Mouse (Mus musculus): Measurements from ENCODE around the gene Bag6. TPM values are rescaled to one million over a fixed set of nuclear protein-coding genes. Genes with fewer than 3 reads are reported as not detected.

Gene Bag6
- polyA plus RNA-seq, 1 experiment, result 184 TPM

DNA sequence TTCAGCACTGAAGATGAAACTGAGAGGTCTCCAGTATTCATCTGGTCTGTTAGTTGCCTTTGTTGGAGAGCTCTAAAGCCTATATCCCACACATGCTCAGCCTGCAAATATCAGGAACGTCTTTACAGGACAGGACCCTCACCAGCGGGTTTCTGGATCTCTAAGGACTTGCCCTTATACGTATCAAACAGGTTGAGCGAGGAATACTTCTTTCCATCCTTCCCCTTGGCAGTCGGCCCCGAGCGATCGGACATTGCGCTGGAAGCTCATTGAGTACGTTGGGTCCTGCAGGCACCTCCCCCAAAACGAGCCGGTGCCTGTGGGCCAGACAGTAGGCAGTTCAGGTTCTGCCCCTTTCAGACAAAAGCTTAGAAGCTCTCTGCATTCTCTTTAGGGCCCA is 27.8 kb downstream of the Bag6 start:
- TF ChIP-seq POLR2A (IDR thresholded peaks at IDR 0.05; ENCODE audit: low read depth, low read length) (no peak), CTCF (IDR thresholded peaks at IDR 0.05; ENCODE audit: extremely low read depth, insufficient read length, insufficient replicate concordance, low read depth, low read length) (no peak)
- peaks cover 10% of the 10 kb centered on the region; the same call in 1 of the 2 replicates for H3K4me1 ChIP-seq (ENCODE audit: control insufficient read depth, insufficient read depth, insufficient read length, low read length)
- peak overlapping the region; percentile 35 for H3K4me3 ChIP-seq (ENCODE audit: low read depth, low read length)
- 10% methylated on average over 12 of the region's 12 CpGs for WGBS
- H3K27me3 ChIP-seq (ENCODE audit: control insufficient read depth, insufficient read depth, low read length), result no peaks in the 10 kb centered on the region
- no peak overlapping the region for H3K27ac ChIP-seq (ENCODE audit: insufficient read depth, low read depth, low read length)
- peaks cover 44% of the 10 kb centered on the region for H3K36me3 ChIP-seq (ENCODE audit: control insufficient read depth, insufficient read depth, low read length)

DNA sequence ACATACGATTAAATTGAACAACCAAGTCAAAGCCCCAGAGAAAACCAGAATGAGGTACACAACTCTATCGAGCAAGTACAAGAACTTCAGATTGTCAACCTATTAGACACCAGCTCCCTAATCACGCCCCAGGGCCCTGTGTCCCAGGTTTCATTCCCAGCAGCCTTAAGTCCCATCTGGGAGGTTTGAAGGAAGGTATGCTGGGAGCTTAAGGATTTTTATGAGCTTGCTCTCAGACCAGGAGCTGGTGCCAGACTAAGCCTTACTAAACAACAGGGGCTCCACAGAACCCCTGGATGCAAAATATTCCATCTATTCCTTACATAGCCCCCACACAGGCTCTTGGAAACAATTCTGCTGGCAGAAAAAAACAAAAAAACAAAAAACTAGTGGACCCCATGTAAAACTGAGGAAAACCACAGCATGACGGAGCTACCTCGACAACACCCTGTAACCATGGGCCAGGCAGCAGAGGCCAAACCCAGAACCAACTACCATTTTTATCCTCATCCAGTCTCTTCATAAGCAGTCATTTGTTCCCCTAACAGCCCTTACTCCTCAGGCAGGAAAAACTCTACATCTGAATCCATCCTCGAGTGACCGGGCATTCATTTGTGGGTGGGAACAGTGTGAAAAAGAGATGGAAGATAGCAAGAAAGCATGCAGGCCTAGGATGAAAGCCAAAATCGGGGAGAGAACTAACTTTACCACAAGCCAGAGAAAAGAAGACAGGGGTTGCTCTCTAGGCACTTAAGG is 28.5 kb downstream of the Bag6 start:
- peak overlapping the region; percentile 99 for H3K4me3 ChIP-seq (ENCODE audit: low read depth, low read length)
- H3K27ac ChIP-seq (ENCODE audit: insufficient read depth, low read depth, low read length), result peak overlapping the region; percentile 80
- no peaks in the 10 kb centered on the region for H3K27me3 ChIP-seq (ENCODE audit: control insufficient read depth, insufficient read depth, low read length)
- peaks cover 10% of the 10 kb centered on the region; the same call in 1 of the 2 replicates for H3K4me1 ChIP-seq (ENCODE audit: control insufficient read depth, insufficient read depth, insufficient read length, low read length)
- peaks cover 37% of the 10 kb centered on the region for H3K36me3 ChIP-seq (ENCODE audit: control insufficient read depth, insufficient read depth, low read length)
- 2% methylated on average over 8 of the region's 8 CpGs for WGBS
- TF ChIP-seq POLR2A (IDR thresholded peaks at IDR 0.05; ENCODE audit: low read depth, low read length), result no peak
- TF ChIP-seq CTCF (IDR thresholded peaks at IDR 0.05; ENCODE audit: extremely low read depth, insufficient read length, insufficient replicate concordance, low read depth, low read length), result no peak

DNA sequence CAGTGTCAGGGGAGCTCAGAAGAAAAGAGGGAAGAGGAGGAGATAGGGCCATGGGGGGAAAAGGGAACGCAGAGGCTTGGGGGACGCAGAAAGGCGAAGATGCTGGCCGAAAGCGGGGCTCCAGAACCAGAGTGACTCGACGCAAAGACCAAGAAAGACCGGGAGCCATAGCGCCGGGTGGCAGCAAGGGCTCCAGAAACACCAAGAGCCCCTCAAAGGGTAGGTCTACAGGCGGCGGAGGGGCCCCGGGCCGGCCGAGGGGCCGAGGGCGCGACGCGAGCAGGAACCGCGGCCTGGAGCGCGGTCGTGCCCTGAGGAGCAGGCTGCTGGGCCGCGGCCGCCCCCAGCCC is 29.2 kb downstream of the Bag6 start:
- Histone ChIP-seq H3K27ac (ENCODE audit: insufficient read depth, low read depth, low read length) (peak overlapping the region; percentile 80), H3K27me3 (ENCODE audit: control insufficient read depth, insufficient read depth, low read length) (no peaks in the 10 kb centered on the region), H3K36me3 (ENCODE audit: control insufficient read depth, insufficient read depth, low read length) (peaks cover 30% of the 10 kb centered on the region), H3K4me1 (ENCODE audit: control insufficient read depth, insufficient read depth, insufficient read length, low read length) (peaks cover 10% of the 10 kb centered on the region; the same call in 1 of the 2 replicates), H3K4me3 (ENCODE audit: low read depth, low read length) (peak overlapping the region; percentile 99)
- TF ChIP-seq POLR2A (IDR thresholded peaks at IDR 0.05; ENCODE audit: low read depth, low read length), result no peak
- no peak for TF ChIP-seq CTCF (IDR thresholded peaks at IDR 0.05; ENCODE audit: extremely low read depth, insufficient read length, insufficient replicate concordance, low read depth, low read length)
- WGBS, result 2% methylated on average over 28 of the region's 28 CpGs

DNA sequence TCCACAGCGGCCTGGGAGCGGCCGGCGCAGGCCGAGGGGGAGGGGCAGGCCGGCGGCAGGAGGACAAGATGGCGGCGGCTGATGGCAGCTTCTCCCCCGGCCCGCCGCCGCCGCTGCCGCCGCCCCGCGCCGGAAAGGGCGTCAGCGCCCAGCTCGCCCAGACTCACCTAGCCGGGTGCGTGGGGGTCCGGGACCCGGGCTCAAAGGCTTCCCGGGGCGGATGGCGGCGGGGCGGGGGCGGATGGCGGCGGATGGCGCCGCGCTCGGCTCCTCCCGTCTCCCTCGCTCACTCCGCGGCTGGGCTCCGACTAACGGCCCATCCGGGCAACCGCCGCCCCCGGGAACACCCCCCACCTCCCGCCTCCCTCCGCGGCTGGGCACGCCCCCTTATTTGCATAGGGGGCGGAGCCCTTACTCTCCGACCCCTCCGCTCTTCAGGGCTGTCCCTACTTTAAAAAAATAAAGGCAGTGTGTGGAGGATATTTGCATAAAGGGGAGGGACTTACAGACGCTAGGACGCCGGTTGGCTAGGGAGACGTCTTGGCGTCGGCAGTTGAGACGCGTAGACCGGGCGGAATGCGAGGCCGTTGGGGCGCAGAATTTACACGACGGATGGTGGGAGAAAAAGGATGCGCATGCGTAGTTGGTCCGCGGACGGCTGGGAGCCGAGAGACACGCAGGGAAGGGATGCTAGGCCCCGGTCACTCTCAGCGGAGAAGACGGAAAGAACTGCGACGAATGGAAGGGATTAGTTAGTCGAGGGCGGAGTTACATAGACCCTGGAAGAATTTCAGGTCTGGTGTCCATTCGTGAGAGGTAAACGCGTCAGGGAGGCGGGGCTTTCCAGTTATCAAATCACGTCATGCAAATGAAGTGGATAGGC is 29.8 kb downstream of the Bag6 start, which contains the start of gene Prrc2a:
Gene Prrc2a (minus strand): TSS at position 330 of the 883 bp plus-strand sequence.
- Histone ChIP-seq H3K27me3 (ENCODE audit: control insufficient read depth, insufficient read depth, low read length) (no peaks in the 10 kb centered on the region), H3K36me3 (ENCODE audit: control insufficient read depth, insufficient read depth, low read length) (peaks cover 24% of the 10 kb centered on the region), H3K4me3 (ENCODE audit: low read depth, low read length) (peak within 1 kb of the TSS; percentile 99), H3K4me1 (ENCODE audit: control insufficient read depth, insufficient read depth, insufficient read length, low read length) (peaks cover 10% of the 10 kb centered on the region; the same call in 1 of the 2 replicates), H3K27ac (ENCODE audit: insufficient read depth, low read depth, low read length) (peak within 1 kb of the TSS; percentile 99)
- no peak for TF ChIP-seq CTCF (IDR thresholded peaks at IDR 0.05; ENCODE audit: extremely low read depth, insufficient read length, insufficient replicate concordance, low read depth, low read length)
- peak; percentile 86; the same call in 1 of the 2 replicates for TF ChIP-seq POLR2A (IDR thresholded peaks at IDR 0.05; ENCODE audit: low read depth, low read length)
- WGBS, result 1% methylated on average over 85 of the region's 89 CpGs

- TF ChIP-seq CTCF (IDR thresholded peaks at IDR 0.05; ENCODE audit: extremely low read depth, insufficient read length, insufficient replicate concordance, low read depth, low read length) (no peak), POLR2A (IDR thresholded peaks at IDR 0.05; ENCODE audit: low read depth, low read length) (no peak)
- H3K27ac ChIP-seq (ENCODE audit: insufficient read depth, low read depth, low read length), result peak overlapping the region; percentile 38
- H3K36me3 ChIP-seq (ENCODE audit: control insufficient read depth, insufficient read depth, low read length), result peaks cover 16% of the 10 kb centered on the region
- WGBS, result 19% methylated on average over 12 of the region's 12 CpGs
- H3K4me3 ChIP-seq (ENCODE audit: low read depth, low read length), result peak overlapping the region; percentile 79
- no peaks in the 10 kb centered on the region for H3K27me3 ChIP-seq (ENCODE audit: control insufficient read depth, insufficient read depth, low read length)
- peaks cover 10% of the 10 kb centered on the region; the same call in 1 of the 2 replicates for H3K4me1 ChIP-seq (ENCODE audit: control insufficient read depth, insufficient read depth, insufficient read length, low read length)
Observed at GRCm38 (mm10) chr17:35165451-35166155, 30.6 kb downstream of the Bag6 start.

DNA sequence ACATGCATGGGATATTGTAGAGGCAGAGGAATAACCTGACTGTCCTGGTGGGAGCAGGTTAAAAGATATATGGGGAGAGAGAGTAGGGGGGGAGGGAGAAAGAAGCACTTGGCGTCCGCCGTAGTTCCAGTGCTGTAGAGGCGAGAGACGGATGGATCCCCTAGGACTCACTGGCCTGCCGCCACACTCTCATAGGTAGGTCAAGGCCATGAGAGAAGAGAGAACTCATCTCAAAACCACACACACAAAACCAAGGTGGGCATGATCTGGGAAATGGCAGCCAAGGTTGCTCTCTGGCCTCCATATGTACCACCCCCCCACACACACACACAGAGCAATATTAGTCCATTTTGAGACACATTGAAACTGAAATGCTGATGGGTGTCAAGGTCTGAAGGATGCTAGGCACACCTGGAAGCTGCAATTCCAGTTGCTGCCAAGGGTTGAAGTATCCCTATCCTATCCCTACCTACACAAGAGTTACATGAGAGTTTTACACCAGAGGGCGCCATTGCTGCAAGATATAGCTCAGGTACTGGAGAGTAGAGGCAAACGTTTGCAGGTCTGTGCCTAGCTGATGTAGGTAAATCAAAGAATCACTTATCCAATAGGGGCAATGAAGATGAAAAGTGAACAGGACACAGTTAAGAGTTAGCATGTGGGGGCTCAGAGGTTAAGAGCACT is 31.5 kb downstream of the Bag6 start:
- TF ChIP-seq CTCF (IDR thresholded peaks at IDR 0.05; ENCODE audit: extremely low read depth, insufficient read length, insufficient replicate concordance, low read depth, low read length) (peak; percentile 19; the same call in 1 of the 2 replicates), POLR2A (IDR thresholded peaks at IDR 0.05; ENCODE audit: low read depth, low read length) (no peak)
- Histone ChIP-seq H3K27ac (ENCODE audit: insufficient read depth, low read depth, low read length) (no peak overlapping the region), H3K27me3 (ENCODE audit: control insufficient read depth, insufficient read depth, low read length) (no peaks in the 10 kb centered on the region), H3K36me3 (ENCODE audit: control insufficient read depth, insufficient read depth, low read length) (peaks cover 7% of the 10 kb centered on the region; the same call in 1 of the 2 replicates), H3K4me3 (ENCODE audit: low read depth, low read length) (no peak overlapping the region), H3K4me1 (ENCODE audit: control insufficient read depth, insufficient read depth, insufficient read length, low read length) (peaks cover 10% of the 10 kb centered on the region; the same call in 1 of the 2 replicates)
- WGBS, result 66% methylated on average over 8 of the region's 8 CpGs

Measured in small intestine, adult 2 months (tissue).